In genomic region chr7:4922508-4922907, GRCm38 (mm10) we compare ENCODE assay signal across 8 mouse cellular contexts. TPM values are rescaled to one million over a fixed set of nuclear protein-coding genes. Genes with fewer than 3 reads are reported as not detected.
DNase-seq lines count a peak whose midpoint lies in the region; ATAC-seq and TF ChIP-seq lines count a peak whose summit lies in the region.

No protein-coding gene starts in this region.

- H3K27ac ChIP-seq in forebrain, embryonic 14.5 days (ENCODE audit: low read depth, low read length): peak overlapping the region; percentile 96
- H3K27ac ChIP-seq in liver, embryonic 11.5 days (ENCODE audit: low read depth, low read length): 0 out of 2 replicates have a peak overlapping the region, but pooled peaks have one; percentile 13

- peak overlapping the region; percentile 74 for H3K4me3 ChIP-seq in E14TG2a.4 (replicated peaks; ENCODE audit: low read length)
- H3K4me3 ChIP-seq in forebrain, embryonic 14.5 days (ENCODE audit: low read depth, low read length): peak overlapping the region; percentile 34
- peak overlapping the region; percentile 26 for H3K4me3 ChIP-seq in liver, embryonic 11.5 days (ENCODE audit: low read depth, low read length)

- peaks cover 20% of the 10 kb centered on the region for H3K36me3 ChIP-seq in E14TG2a.4 (ENCODE audit: insufficient read depth, low read length)
- peaks cover 39% of the 10 kb centered on the region for H3K36me3 ChIP-seq in forebrain, embryonic 14.5 days (ENCODE audit: control insufficient read depth, insufficient read depth, low read length)
- peaks cover 29% of the 10 kb centered on the region for H3K36me3 ChIP-seq in liver, embryonic 11.5 days (ENCODE audit: control insufficient read depth, insufficient read depth, low read length)

- intact Hi-C loops in heart, postnatal 10 days (cut with DNase I): no loop called here

- DNase-seq in forebrain, embryonic 14.5 days (ENCODE audit: low spot score): peak; percentile 95
- DNase-seq in heart, postnatal 10 days: peak; percentile 74 to 83
- DNase-seq in kidney, postnatal 25 days: peak; percentile 77 to 91
- peak; percentile 73 for DNase-seq in liver, embryonic 11.5 days (ENCODE audit: low spot score)
- peak; percentile 61 for DNase-seq in naive thymus-derived CD4-positive, alpha-beta T cell, adult 2 months (ENCODE audit: low read depth)
- peak; percentile 80 for DNase-seq in testis, postnatal 14 days (ENCODE audit: low spot score)

- H3K9me3 ChIP-seq in E14TG2a.4 (ENCODE audit: low read length): no peaks in the 10 kb centered on the region
- no peaks in the 10 kb centered on the region for H3K9me3 ChIP-seq in forebrain, embryonic 14.5 days (replicated peaks; ENCODE audit: control insufficient read depth, low read length)
- no peaks in the 10 kb centered on the region for H3K9me3 ChIP-seq in liver, embryonic 11.5 days (ENCODE audit: control insufficient read depth, low read length)

- H3K4me2 ChIP-seq in forebrain, embryonic 14.5 days (ENCODE audit: low read length): peak overlapping the region; percentile 91
- H3K4me2 ChIP-seq in liver, embryonic 11.5 days: peak overlapping the region; percentile 69

- ATAC-seq in cerebellum, adult (ENCODE audit: insufficient number of reproducible peaks, low FRiP score, low TSS enrichment): peak; percentile 57
- peak; percentile 85 for ATAC-seq in forebrain, embryonic 14.5 days
- ATAC-seq in liver, embryonic 11.5 days (replicated peaks; ENCODE audit: low FRiP score): peak; percentile 10; the same call in 1 of the 2 replicates

- H3K4me1 ChIP-seq in E14TG2a.4 (replicated peaks; ENCODE audit: low read depth, low read length): peaks cover 97% of the 10 kb centered on the region
- peaks cover 35% of the 10 kb centered on the region for H3K4me1 ChIP-seq in forebrain, embryonic 14.5 days (ENCODE audit: control insufficient read depth, insufficient read depth, low read length)
- H3K4me1 ChIP-seq in liver, embryonic 11.5 days (replicated peaks; ENCODE audit: control insufficient read depth, insufficient read depth, low read length): peaks cover 28% of the 10 kb centered on the region

- TF ChIP-seq CTCF in E14TG2a.4 (conservative IDR thresholded peaks at IDR 0.05; ENCODE audit: low read length): no peak

- under 1% methylated on average over 14 of the region's 14 CpGs for WGBS in forebrain, embryonic 14.5 days
- 1% methylated on average over 14 of the region's 14 CpGs for WGBS in liver, embryonic 11.5 days

- H3K27me3 ChIP-seq in E14TG2a.4 (ENCODE audit: insufficient read depth, low read length): peaks cover 36% of the 10 kb centered on the region
- no peaks in the 10 kb centered on the region for H3K27me3 ChIP-seq in forebrain, embryonic 14.5 days (replicated peaks; ENCODE audit: control insufficient read depth, insufficient read depth, low read length)
- H3K27me3 ChIP-seq in liver, embryonic 11.5 days (replicated peaks; ENCODE audit: control insufficient read depth, insufficient read depth, low read length): peaks cover 26% of the 10 kb centered on the region

- H3K9ac ChIP-seq in forebrain, embryonic 14.5 days (ENCODE audit: low read length): peak overlapping the region; percentile 75
- H3K9ac ChIP-seq in liver, embryonic 11.5 days (ENCODE audit: low read depth, low read length): no peak overlapping the region

RNA-seq across cellular contexts. Expression of gene Nat14, which starts 0.7 kb away (rescaled TPM):
- 9.8 and 17.7 TPM in 2 replicates for polyA plus RNA-seq in forebrain, embryonic 14.5 days (2014; fragmentation: Nextera tagmentation; extraction: Ambion mirVana)
- total RNA-seq in heart, postnatal 10 days (2021): 1 to 10 TPM; 4.9 to 5.2 TPM
- polyA plus RNA-seq in liver, embryonic 11.5 days (2014; fragmentation: Nextera tagmentation; extraction: Ambion mirVana): 1.4 and 1.5 TPM in 2 replicates

RNA-seq across cellular contexts. Expression of gene Ssc5d, which starts 3.1 kb away (rescaled TPM):
- polyA plus RNA-seq in forebrain, embryonic 14.5 days (2014; fragmentation: Nextera tagmentation; extraction: Ambion mirVana): 0.23 and 0.41 TPM in 2 replicates
- total RNA-seq in heart, postnatal 10 days (2021): 10 to 100 TPM; 12.5 TPM
- 0.70 and 0.82 TPM in 2 replicates for polyA plus RNA-seq in liver, embryonic 11.5 days (2014; fragmentation: Nextera tagmentation; extraction: Ambion mirVana)

RNA-seq across cellular contexts. Expression of gene Zfp628, which starts 7.5 kb away (rescaled TPM):
- polyA plus RNA-seq in forebrain, embryonic 14.5 days (2014; fragmentation: Nextera tagmentation; extraction: Ambion mirVana): 3.6 and 3.8 TPM in 2 replicates
- 10 to 100 TPM; 11.8 to 13.8 TPM for total RNA-seq in heart, postnatal 10 days (2021)
- polyA plus RNA-seq in liver, embryonic 11.5 days (2014; fragmentation: Nextera tagmentation; extraction: Ambion mirVana): 3.3 and 3.5 TPM in 2 replicates

RNA-seq across cellular contexts. Expression of gene Gm36210, which starts 16.2 kb away (rescaled TPM):
- 0.33 and 0.44 TPM in 2 replicates for polyA plus RNA-seq in forebrain, embryonic 14.5 days (2014; fragmentation: Nextera tagmentation; extraction: Ambion mirVana)
- not detected for total RNA-seq in heart, postnatal 10 days (2021)
- 0.22 TPM in 1 of 2 replicates, not detected in the other for polyA plus RNA-seq in liver, embryonic 11.5 days (2014; fragmentation: Nextera tagmentation; extraction: Ambion mirVana)

RNA-seq across cellular contexts. Expression of gene Sbk2, which starts 41.7 kb away (rescaled TPM):
- polyA plus RNA-seq in forebrain, embryonic 14.5 days (2014; fragmentation: Nextera tagmentation; extraction: Ambion mirVana): not detected in 2 replicates
- 1 to 10 TPM; 7.2 to 9.0 TPM for total RNA-seq in heart, postnatal 10 days (2021)
- 0.22 TPM in 1 of 2 replicates, not detected in the other for polyA plus RNA-seq in liver, embryonic 11.5 days (2014; fragmentation: Nextera tagmentation; extraction: Ambion mirVana)

Comparison
In these comparisons a context has a peak if more than half of its experiments do, and no peak if none do; other contexts are left out.
1. Peak in every context shown above with its lines: DNase-seq, ATAC-seq, H3K4me3 ChIP-seq and H3K27ac ChIP-seq.
2. ATAC-seq: peak in every context shown above with its lines; median percentile 85 in forebrain, embryonic 14.5 days; 57 in cerebellum, adult; 10 in liver, embryonic 11.5 days.